22 mouse cellular contexts compared by ENCODE assay signal in the genomic region with DNA sequence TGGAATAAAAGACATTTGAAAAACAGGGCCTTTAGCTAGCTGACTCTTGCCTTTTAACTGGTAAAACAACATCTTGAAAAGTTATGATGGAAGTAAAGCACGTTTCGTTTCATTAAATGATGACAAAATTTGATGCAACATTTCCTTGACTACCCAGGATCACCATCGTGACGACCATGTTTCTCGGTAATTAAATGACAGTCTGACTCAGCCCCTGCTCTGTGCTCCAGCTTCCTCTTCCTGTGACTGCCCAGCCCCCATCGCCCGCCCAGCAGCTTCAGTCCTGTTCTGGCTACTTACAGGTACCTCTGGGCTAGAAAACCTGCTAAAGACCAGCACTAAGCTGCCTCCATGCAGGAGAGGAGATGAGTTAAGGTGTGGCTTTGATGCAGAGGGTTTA.
"Had no signal": no experiment of that assay in that cellular context is flagged by ENCODE, and none has a peak within 500 bp of the region (broad histone marks: within the 10 kb centered on the region; RNA-seq: fewer than 3 reads in every experiment).

No protein-coding gene starts in this region.

- ATAC-seq: liver, postnatal 0 days; lung, postnatal 0 days; midbrain, embryonic 13.5 days; midbrain, embryonic 15.5 days had no signal

- H3K9me3 ChIP-seq: lung, embryonic 15.5 days; megakaryocyte, embryonic 14.5 days; midbrain, embryonic 13.5 days; midbrain, embryonic 15.5 days; neural tube, embryonic 13.5 days; neural tube, embryonic 15.5 days had no signal

- H3K4me1 ChIP-seq: lung, embryonic 15.5 days; midbrain, embryonic 13.5 days; midbrain, embryonic 15.5 days; neural tube, embryonic 13.5 days; neural tube, embryonic 15.5 days had no signal

- H3K27ac ChIP-seq: lung, embryonic 15.5 days; macrophage; midbrain, embryonic 13.5 days; midbrain, embryonic 15.5 days; neural tube, embryonic 13.5 days; neural tube, embryonic 15.5 days had no signal

- H3K4me2 ChIP-seq: lung, embryonic 15.5 days; midbrain, embryonic 11.5 days; midbrain, embryonic 13.5 days; midbrain, embryonic 15.5 days; neural tube, embryonic 13.5 days; neural tube, embryonic 15.5 days had no signal

- H3K27me3 ChIP-seq: lung, embryonic 15.5 days; megakaryocyte, embryonic 14.5 days; midbrain, embryonic 13.5 days; midbrain, embryonic 15.5 days; neural tube, embryonic 13.5 days; neural tube, embryonic 15.5 days had no signal

- DNase-seq: liver, postnatal 0 days; lung, adult 2 months; lung, postnatal 14 days; lung, postnatal 36 days; retina, postnatal 1 day; right cerebral cortex, adult 18-20 months; right cerebral cortex, postnatal 25 days; right cerebral cortex, postnatal 4 days; spleen, adult 18-20 months; thymus, adult 18-20 months; thymus, postnatal 14 days; thymus, postnatal 36 days had no signal

- H3K4me3 ChIP-seq: lung, embryonic 15.5 days; megakaryocyte, embryonic 14.5 days; midbrain, embryonic 13.5 days; midbrain, embryonic 15.5 days; myocyte; neural tube, embryonic 13.5 days; neural tube, embryonic 15.5 days had no signal

- H3K9ac ChIP-seq: liver, postnatal 0 days; lung, embryonic 15.5 days; midbrain, embryonic 13.5 days; midbrain, embryonic 15.5 days; neural tube, embryonic 13.5 days; neural tube, embryonic 15.5 days had no signal

- H3K36me3 ChIP-seq: midbrain, embryonic 15.5 days had no signal
